Mouse (Mus musculus) G1E (cell line): Measurements from ENCODE around the gene Fdx1.

Experiments
- CTCF ChIP-seq: IDR thresholded peaks from 2 replicates; pipeline ENCODE4 v1.5.1; 2012; ENCODE audit warnings: low read depth, low read length, inconsistent platforms, mixed read lengths
- GATA1 ChIP-seq: IDR thresholded peaks from 2 replicates; pipeline ENCODE4 v1.6.1; 2012; ENCODE audit warnings: borderline replicate concordance, low read length, inconsistent platforms, mixed read lengths
- GATA2 ChIP-seq: IDR thresholded peaks from 2 replicates; pipeline ENCODE4 v1.6.1; 2012; ENCODE audit warnings: low read depth, low read length, inconsistent platforms, borderline replicate concordance
- POLR2AphosphoS5 ChIP-seq: IDR thresholded peaks from 2 replicates; pipeline ENCODE4 v1.6.1; 2012; ENCODE audit warnings: low read depth, low read length, inconsistent platforms; ENCODE audit not compliant: insufficient replicate concordance
- TAL1 ChIP-seq: conservative IDR thresholded peaks from 2 replicates; pipeline ENCODE4 v1.6.1; 2012; ENCODE audit warnings: low read depth, low read length, inconsistent platforms, mixed read lengths

GRCm38 (mm10) chr9:51914481-51915120, 48.8 kb downstream of the Fdx1 start:
- TF ChIP-seq CTCF (no peak), TAL1 (no peak), GATA1 (no peak), POLR2AphosphoS5 (no peak), GATA2 (no peak)
